Mouse (Mus musculus) forebrain, embryonic 11.5 days (tissue): Measurements from ENCODE around the gene Olfml2a. TPM values are rescaled to one million over a fixed set of nuclear protein-coding genes. Genes with fewer than 3 reads are reported as not detected.

Experiments used
- ATAC-seq: fragments of 200-750 bp; cut with Nextera tagmentation; replicated peaks from 2 replicates; pipeline ENCODE4 v1.8.0; 2017; ENCODE audit warnings: moderate TSS enrichment; ENCODE audit not compliant: low FRiP score
- DNase-seq: peaks from one replicate; pipeline ENCODE4 v3.0.0-alpha.2; 2017; ENCODE audit warnings: low spot score
- H3K27ac ChIP-seq: fragments of 300-500 bp; sonication (generic); 2 replicates; pipeline ENCODE4 v1.5.1; 2014; ENCODE audit warnings: low read depth, low read length
- H3K27me3 ChIP-seq: fragments of 300-500 bp; sonication (generic); 2 replicates; pipeline ENCODE4 v1.6.1; 2014; ENCODE audit warnings: mild to moderate bottlenecking, low read length, mixed read lengths; ENCODE audit not compliant: control insufficient read depth, insufficient read depth
- H3K36me3 ChIP-seq: fragments of 300-500 bp; sonication (generic); 2 replicates; pipeline ENCODE4 v1.6.1; 2014; ENCODE audit warnings: mild to moderate bottlenecking, low read length, moderate library complexity, mixed read lengths; ENCODE audit not compliant: control insufficient read depth, insufficient read depth
- H3K4me1 ChIP-seq: fragments of 300-500 bp; sonication (generic); replicated peaks from 2 replicates; pipeline ENCODE4 v1.6.1; 2014; ENCODE audit warnings: low read length, mixed read lengths; ENCODE audit not compliant: control insufficient read depth, insufficient read depth
- H3K4me2 ChIP-seq: fragments of 300-500 bp; sonication (generic); 2 replicates; pipeline ENCODE4 v1.6.1; 2014; ENCODE audit warnings: low read depth, mild to moderate bottlenecking, low read length, moderate library complexity, mixed read lengths; ENCODE audit not compliant: severe bottlenecking
- H3K4me3 ChIP-seq: fragments of 300-500 bp; sonication (generic); 2 replicates; pipeline ENCODE4 v1.5.1; 2014; ENCODE audit warnings: low read depth, low read length
- H3K9ac ChIP-seq: fragments of 300-500 bp; sonication (generic); 2 replicates; pipeline ENCODE4 v1.6.1; 2014; ENCODE audit warnings: low read length
- H3K9me3 ChIP-seq: fragments of 300-500 bp; sonication (generic); 2 replicates; pipeline ENCODE4 v1.6.1; 2016; ENCODE audit warnings: low read length, mixed read lengths; ENCODE audit not compliant: control insufficient read depth
- WGBS: fragments of 180-500 bp; shearing (Covaris S2); extraction: QIAGEN DNeasy Blood & Tissue Kit; methylation state at CpG from one replicate; pipeline ENCODE4 v1.1.7; 2014; 5-methylcytosine and 5-hydroxymethylcytosine counted together
- polyA plus RNA-seq: library from polyadenylated mRNA; unstranded; fragments of >200 nt; fragmentation: Nextera tagmentation; extraction: Ambion mirVana; gene quantifications from 2 replicates; pipeline ENCODE4 v1.2.1, GENCODE M21; 2014

The Olfml2a gene
- polyA plus RNA-seq, 1 experiment from 2014 or later: 2.6 TPM

DNA sequence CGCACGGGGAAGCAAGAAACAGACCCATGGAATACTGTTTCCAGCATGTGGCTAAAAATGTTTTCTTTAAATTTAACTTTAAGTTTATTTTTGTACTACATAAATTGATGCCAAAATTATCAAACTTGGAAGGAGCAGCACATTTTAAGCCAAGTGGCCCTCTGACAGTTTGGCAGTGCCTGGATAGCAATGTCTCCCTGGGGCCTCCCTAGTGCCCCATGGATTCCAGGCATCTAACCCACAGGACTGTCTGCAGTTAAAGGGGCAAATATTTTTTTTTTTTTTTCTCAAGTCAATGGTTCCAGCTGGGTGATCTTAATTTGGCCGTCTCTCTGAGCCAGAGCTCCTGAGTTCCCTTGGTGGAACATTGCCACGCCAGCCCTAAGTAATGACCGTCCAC lies 11.4 kb downstream of the Olfml2a start:
- Histone ChIP-seq H3K4me2 (no peak overlapping the region), H3K9me3 (no peaks in the 10 kb centered on the region), H3K9ac (no peak overlapping the region), H3K4me1 (no peaks in the 10 kb centered on the region), H3K36me3 (no peaks in the 10 kb centered on the region), H3K27ac (no peak overlapping the region), H3K27me3 (no peaks in the 10 kb centered on the region), H3K4me3 (no peak overlapping the region)
- 91% methylated on average over 5 of the region's 5 CpGs for WGBS
- no peak for DNase-seq
- no peak for ATAC-seq

DNA sequence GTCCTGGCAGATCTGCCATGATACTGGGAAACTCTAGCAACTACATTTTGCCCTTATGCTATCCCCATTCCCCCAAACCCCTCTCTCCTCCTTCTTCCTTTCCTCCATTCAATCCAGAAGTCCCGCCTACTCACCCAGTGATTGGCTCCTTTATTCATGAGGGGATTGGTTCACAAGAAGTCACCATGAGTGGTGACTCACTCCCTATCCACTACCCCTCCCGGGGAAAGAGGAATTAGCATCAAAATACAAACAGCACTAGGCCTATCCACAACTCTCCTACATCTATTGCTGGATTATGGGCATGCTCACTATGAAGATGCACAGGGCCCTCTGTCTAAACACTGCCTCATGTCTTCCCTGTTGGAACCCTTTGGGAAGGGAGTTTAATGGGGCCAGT lies 12.2 kb downstream of the Olfml2a start:
- H3K4me1 ChIP-seq: no peaks in the 10 kb centered on the region
- H3K9ac ChIP-seq: no peak overlapping the region
- H3K36me3 ChIP-seq: no peaks in the 10 kb centered on the region
- no peaks in the 10 kb centered on the region for H3K9me3 ChIP-seq
- no peak overlapping the region for H3K4me2 ChIP-seq
- WGBS: 43% methylated on average over 2 of the region's 2 CpGs
- no peak overlapping the region for H3K27ac ChIP-seq
- ATAC-seq (no peak; the same call in 1 of the 2 replicates), DNase-seq (no peak)
- H3K27me3 ChIP-seq: no peaks in the 10 kb centered on the region
- no peak overlapping the region for H3K4me3 ChIP-seq

DNA sequence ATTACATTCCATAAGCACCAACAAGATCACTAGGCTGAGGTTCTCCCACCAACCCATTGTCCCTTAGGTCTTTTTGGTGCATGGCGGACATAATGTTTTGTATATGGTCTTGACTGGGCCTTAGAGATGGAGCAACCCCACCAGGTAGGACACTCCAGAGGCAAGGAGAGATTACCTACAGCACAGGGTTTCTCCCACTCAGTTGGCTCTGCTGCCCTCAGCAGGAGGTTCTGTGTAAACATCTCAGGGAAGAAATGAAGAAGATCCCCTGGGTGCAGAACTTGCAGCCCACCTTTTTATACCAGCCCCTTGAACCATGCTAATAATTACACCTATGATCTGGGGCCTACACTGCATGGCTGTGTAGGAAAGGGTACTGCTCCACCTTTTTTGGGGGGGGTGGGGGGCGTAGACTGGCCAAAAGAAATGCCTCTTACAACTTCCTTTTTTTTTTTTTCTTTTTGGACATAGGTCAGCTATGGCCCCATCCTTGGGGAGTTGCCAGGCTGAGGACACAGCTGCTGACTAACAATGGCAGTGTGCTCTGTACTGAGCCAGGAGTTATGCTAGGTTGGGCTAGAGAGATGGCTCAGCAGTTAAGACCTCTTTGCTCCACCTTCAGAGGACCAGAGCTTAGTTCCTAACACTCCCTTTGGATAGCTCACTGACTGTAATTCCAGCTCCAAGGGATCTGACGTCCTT lies 12.8 kb downstream of the Olfml2a start:
- no peak for ATAC-seq
- Histone ChIP-seq H3K36me3 (no peaks in the 10 kb centered on the region), H3K27me3 (no peaks in the 10 kb centered on the region), H3K4me2 (no peak overlapping the region), H3K4me3 (no peak overlapping the region), H3K9me3 (no peaks in the 10 kb centered on the region), H3K9ac (no peak overlapping the region), H3K4me1 (no peaks in the 10 kb centered on the region), H3K27ac (no peak overlapping the region)
- no peak for DNase-seq
- 71% methylated on average over 3 of the region's 3 CpGs for WGBS

DNA sequence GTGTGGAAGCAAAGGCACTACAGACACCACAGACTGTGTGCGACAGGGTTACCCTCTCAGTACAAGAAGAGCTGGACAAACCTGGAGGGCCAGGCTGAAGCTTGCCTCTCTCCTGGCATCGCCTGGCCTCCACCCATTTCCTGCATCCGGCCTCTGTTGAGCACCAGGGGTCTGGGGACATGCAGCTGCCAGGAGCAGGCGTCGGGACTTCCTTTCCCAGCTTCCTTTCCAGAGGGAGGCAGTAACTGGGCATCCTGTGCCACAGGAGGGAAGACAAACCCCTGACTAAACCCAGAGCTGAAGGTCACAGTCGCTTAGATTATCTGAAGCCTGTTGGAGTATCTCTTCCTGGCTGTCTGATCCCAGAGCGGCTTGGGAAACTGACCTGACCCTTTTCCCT lies 15.8 kb downstream of the Olfml2a start:
- no peak overlapping the region for H3K27ac ChIP-seq
- no peaks in the 10 kb centered on the region for H3K9me3 ChIP-seq
- ATAC-seq (no peak), DNase-seq (no peak)
- no peak overlapping the region for H3K4me3 ChIP-seq
- H3K4me1 ChIP-seq: no peaks in the 10 kb centered on the region
- H3K4me2 ChIP-seq: no peak overlapping the region
- no peaks in the 10 kb centered on the region for H3K27me3 ChIP-seq
- H3K36me3 ChIP-seq: no peaks in the 10 kb centered on the region
- 77% methylated on average over 7 of the region's 7 CpGs for WGBS
- no peak overlapping the region for H3K9ac ChIP-seq

DNA sequence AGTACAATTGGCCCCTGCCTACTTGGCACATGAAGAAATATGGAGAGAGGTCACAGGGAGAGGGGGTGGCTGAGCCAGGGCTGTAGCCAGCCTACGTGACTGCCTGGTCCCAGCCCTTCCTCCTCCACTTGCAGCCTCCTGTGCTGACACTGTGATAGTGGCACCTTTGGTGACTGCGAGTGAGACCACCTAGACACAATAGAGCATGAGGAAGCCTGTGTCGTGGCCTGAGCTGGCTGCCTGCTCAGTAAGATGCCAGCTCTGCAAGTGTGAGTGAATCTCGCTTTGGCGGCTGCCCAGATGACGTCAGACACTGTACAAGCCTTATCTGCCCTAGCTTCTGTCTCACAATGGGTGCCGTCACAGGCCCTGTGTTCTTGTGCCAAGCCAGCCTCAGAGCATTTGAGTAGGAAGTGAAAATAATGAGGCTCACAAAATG lies 18.5 kb downstream of the Olfml2a start:
- ATAC-seq (no peak), DNase-seq (no peak)
- Histone ChIP-seq H3K27me3 (no peaks in the 10 kb centered on the region), H3K36me3 (no peaks in the 10 kb centered on the region), H3K9me3 (no peaks in the 10 kb centered on the region), H3K9ac (no peak overlapping the region), H3K4me1 (no peaks in the 10 kb centered on the region), H3K4me2 (no peak overlapping the region), H3K27ac (no peak overlapping the region), H3K4me3 (no peak overlapping the region)
- 86% methylated on average over 7 of the region's 7 CpGs for WGBS

DNA sequence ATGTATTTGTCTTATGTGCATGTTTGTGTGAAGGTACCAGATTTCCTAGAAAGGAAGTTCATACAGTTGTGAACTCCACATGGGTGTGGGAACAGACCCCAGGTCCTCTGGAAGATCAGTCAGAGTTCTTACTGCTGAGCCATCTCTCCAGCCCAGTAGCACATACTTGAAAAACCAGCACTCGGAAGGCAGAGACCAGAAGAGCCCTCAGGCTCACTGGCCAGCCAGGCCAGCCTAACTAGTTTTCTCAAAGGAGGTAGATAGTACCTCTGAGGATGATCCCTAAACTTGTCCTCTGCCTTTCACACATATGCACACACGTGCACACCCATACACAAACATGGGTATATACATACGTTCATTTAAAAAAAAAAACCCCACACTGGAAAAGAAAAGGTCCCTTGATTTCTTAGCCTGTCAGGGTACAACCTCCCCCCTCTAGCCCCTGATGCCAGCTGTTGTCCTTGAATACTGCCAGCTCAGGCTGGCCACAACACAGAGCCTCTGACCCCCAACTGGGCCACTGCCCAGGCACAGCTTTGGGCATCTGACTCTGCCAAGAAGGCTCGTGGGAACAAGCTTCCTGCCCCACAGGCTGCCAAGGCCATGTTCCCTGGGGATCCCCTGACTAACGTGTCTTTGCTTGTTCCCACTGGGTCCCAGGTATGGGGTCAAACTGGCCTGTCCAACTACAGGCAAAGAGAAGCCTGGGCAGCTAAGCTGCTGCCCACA lies 21.5 kb downstream of the Olfml2a start:
- H3K9me3 ChIP-seq: no peaks in the 10 kb centered on the region
- WGBS: 78% methylated on average over 5 of the region's 5 CpGs
- H3K27ac ChIP-seq: no peak overlapping the region
- ATAC-seq (no peak), DNase-seq (no peak)
- no peaks in the 10 kb centered on the region for H3K36me3 ChIP-seq
- no peaks in the 10 kb centered on the region for H3K4me1 ChIP-seq
- H3K9ac ChIP-seq: no peak overlapping the region
- H3K27me3 ChIP-seq: no peaks in the 10 kb centered on the region
- no peak overlapping the region for H3K4me2 ChIP-seq
- H3K4me3 ChIP-seq: no peak overlapping the region

DNA sequence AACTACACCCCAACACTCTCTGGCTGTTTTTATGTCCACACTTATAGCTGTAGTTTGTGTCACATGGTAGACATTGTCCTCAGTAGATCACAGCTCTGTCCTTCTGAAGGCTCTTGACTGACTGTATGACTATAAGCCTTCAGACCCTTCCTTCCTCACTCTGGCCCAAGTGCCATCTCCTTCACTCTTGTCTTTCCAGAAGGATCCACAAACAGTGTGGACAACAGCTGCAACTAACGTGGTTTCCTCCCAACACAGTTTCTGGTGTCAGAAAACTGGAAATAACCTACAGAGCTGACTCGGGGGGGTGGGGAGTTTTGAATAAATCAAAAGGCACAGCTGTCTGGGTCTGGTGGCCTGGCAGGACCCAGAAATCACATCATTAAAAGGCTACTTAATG lies 24.3 kb downstream of the Olfml2a start:
- Histone ChIP-seq H3K4me1 (no peaks in the 10 kb centered on the region), H3K4me3 (no peak overlapping the region)
- 96% methylated on average over 2 of the region's 2 CpGs for WGBS

DNA sequence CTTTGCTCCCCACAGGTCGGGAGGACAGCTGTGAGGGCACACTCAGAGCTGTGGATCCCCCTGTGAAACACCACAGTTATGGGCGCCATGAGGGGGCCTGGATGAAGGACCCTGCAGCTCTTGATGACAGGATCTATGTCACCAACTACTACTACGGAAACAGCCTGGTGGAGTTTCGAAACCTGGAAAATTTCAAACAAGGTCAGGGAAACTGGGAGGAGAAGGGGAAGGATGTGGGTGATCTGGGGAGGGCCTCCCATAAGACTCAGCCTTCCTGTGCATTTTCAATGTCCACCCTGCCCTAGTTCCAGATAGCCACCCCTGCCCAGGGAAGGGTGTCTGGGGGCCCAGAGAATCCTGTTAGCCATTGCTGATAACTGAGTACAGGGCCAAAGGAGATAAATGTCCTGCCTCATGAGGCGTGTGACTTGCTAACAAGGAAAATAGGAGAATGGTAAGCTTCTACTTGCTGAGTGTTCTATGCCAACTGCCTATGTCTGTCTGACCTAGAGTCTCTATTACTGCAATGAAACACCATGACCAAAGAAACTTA lies 26.0 kb downstream of the Olfml2a start:
- no peaks in the 10 kb centered on the region for H3K4me1 ChIP-seq
- ATAC-seq (no peak), DNase-seq (no peak)
- no peak overlapping the region for H3K4me3 ChIP-seq
- no peaks in the 10 kb centered on the region for H3K9me3 ChIP-seq
- H3K9ac ChIP-seq: no peak overlapping the region
- no peaks in the 10 kb centered on the region for H3K36me3 ChIP-seq
- 83% methylated on average over 5 of the region's 5 CpGs for WGBS
- H3K27ac ChIP-seq: no peak overlapping the region
- no peaks in the 10 kb centered on the region for H3K27me3 ChIP-seq
- no peak overlapping the region for H3K4me2 ChIP-seq

More for the DNA sequence above, 24.3 kb downstream of the Olfml2a start:
- Histone ChIP-seq H3K27ac (no peak overlapping the region), H3K9ac (no peak overlapping the region), H3K4me2 (no peak overlapping the region), H3K27me3 (no peaks in the 10 kb centered on the region), H3K36me3 (no peaks in the 10 kb centered on the region), H3K9me3 (no peaks in the 10 kb centered on the region)
- ATAC-seq (no peak), DNase-seq (no peak)
